Mouse (Mus musculus) CD4-positive, CD25-positive, alpha-beta regulatory T cell, adult 2 months (primary cell): ENCODE data around the gene Olfr524.

ENCODE experiments used
- DNase-seq: peaks from one replicate; pipeline ENCODE4 v3.0.0-alpha.2; 2012; ENCODE audit warnings: low read depth, low spot score

Gene Olfr524

GRCm38 (mm10) chr7:140205864-140206263 lies at the start of gene Olfr524:
Olfr524 (minus strand) TSS chr7:140205964.
- no peak for DNase-seq

GRCm38 (mm10) chr7:140253780-140254299 lies 48.1 kb upstream of the Olfr524 start:
- DNase-seq, result no peak

GRCm38 (mm10) chr7:140247216-140247615 lies 41.5 kb upstream of the Olfr524 start, which contains the start of gene 5830411N06Rik:
5830411N06Rik (plus strand) TSS chr7:140247284.
- no peak for DNase-seq

GRCm38 (mm10) chr7:140233696-140234095 lies 27.9 kb upstream of the Olfr524 start:
- no peak for DNase-seq

- DNase-seq, result no peak
Observed at GRCm38 (mm10) chr7:140231026-140231425, 25.3 kb upstream of the Olfr524 start.

- no peak for DNase-seq
Observed at GRCm38 (mm10) chr7:140228476-140228875, 22.7 kb upstream of the Olfr524 start.

- DNase-seq, result no peak
Observed at GRCm38 (mm10) chr7:140224209-140224608, 18.4 kb upstream of the Olfr524 start.

- DNase-seq, result no peak
Observed at GRCm38 (mm10) chr7:140220375-140220774, 14.6 kb upstream of the Olfr524 start.

GRCm38 (mm10) chr7:140219268-140219667 lies 13.5 kb upstream of the Olfr524 start:
- no peak for DNase-seq

GRCm38 (mm10) chr7:140217967-140218366 lies 12.2 kb upstream of the Olfr524 start, which contains the start of gene Cd163l1:
Cd163l1 (plus strand) TSS chr7:140218267.
- DNase-seq, result no peak

- DNase-seq, result peak; percentile 35
Observed at GRCm38 (mm10) chr7:140213841-140214240, 8.1 kb upstream of the Olfr524 start.

- DNase-seq, result peak; percentile 57
Observed at GRCm38 (mm10) chr7:140208677-140209076, 2.9 kb upstream of the Olfr524 start.

GRCm38 (mm10) chr7:140208153-140208552 lies 2.4 kb upstream of the Olfr524 start:
- DNase-seq, result peak; percentile 51

GRCm38 (mm10) chr7:140206904-140207303 lies 1.1 kb upstream of the Olfr524 start:
- DNase-seq, result peak; percentile 19

- DNase-seq, result no peak
Observed at GRCm38 (mm10) chr7:140201090-140201489, 4.7 kb downstream of the Olfr524 start.

GRCm38 (mm10) chr7:140196002-140196401 lies 9.8 kb downstream of the Olfr524 start:
- no peak for DNase-seq

GRCm38 (mm10) chr7:140194031-140194430 lies 11.7 kb downstream of the Olfr524 start:
- no peak for DNase-seq

- DNase-seq, result no peak
Observed at GRCm38 (mm10) chr7:140192851-140193250, 12.9 kb downstream of the Olfr524 start.

GRCm38 (mm10) chr7:140192445-140192844 lies 13.3 kb downstream of the Olfr524 start:
- DNase-seq, result no peak

- DNase-seq, result no peak
Observed at GRCm38 (mm10) chr7:140190435-140190834, 15.3 kb downstream of the Olfr524 start.

- peak; percentile 70 for DNase-seq
Observed at GRCm38 (mm10) chr7:140188391-140189328, 17.1 kb downstream of the Olfr524 start.

- DNase-seq, result no peak
Observed at GRCm38 (mm10) chr7:140187721-140188390, 17.9 kb downstream of the Olfr524 start.
